Mouse (Mus musculus) heart, embryonic 13.5 days (tissue): ENCODE data around the gene Olfr681. TPM values are rescaled to one million over a fixed set of nuclear protein-coding genes. Genes with fewer than 3 reads are reported as not detected.
"Not testable (repeated sequence)": the region's sequence is repeated elsewhere in the genome, so short reads cannot be mapped to it uniquely, and the experiment has no call there.

Experiments
- ATAC-seq: fragments of 200-750 bp; cut with Nextera tagmentation; 2 replicates; pipeline ENCODE4 v1.8.0; 2017; ENCODE audit warnings: moderate TSS enrichment; ENCODE audit not compliant: insufficient number of reproducible peaks, low FRiP score, low TSS enrichment; ENCODE audit errors: extremely low read depth
- H3K27ac ChIP-seq: fragments of 300-500 bp; sonication (generic); replicated peaks from 2 replicates; pipeline ENCODE4 v1.5.1; 2015; ENCODE audit warnings: moderate library complexity, mild to moderate bottlenecking, inconsistent platforms
- H3K27me3 ChIP-seq: fragments of 300-500 bp; sonication (generic); replicated peaks from 2 replicates; pipeline ENCODE4 v1.6.1; 2015; ENCODE audit warnings: mild to moderate bottlenecking, inconsistent platforms
- H3K36me3 ChIP-seq: fragments of 300-500 bp; sonication (generic); 2 replicates; pipeline ENCODE4 v1.6.1; 2015; ENCODE audit warnings: mild to moderate bottlenecking, inconsistent platforms
- H3K4me1 ChIP-seq: fragments of 300-500 bp; sonication (generic); 2 replicates; pipeline ENCODE4 v1.6.1; 2015; ENCODE audit warnings: inconsistent platforms
- H3K4me2 ChIP-seq: fragments of 300-500 bp; sonication (generic); 2 replicates; pipeline ENCODE4 v1.6.1; 2015; ENCODE audit warnings: inconsistent platforms, mild to moderate bottlenecking, moderate library complexity
- H3K4me3 ChIP-seq: fragments of 300-500 bp; sonication (generic); 2 replicates; pipeline ENCODE4 v1.5.1; 2015; ENCODE audit warnings: moderate library complexity, mild to moderate bottlenecking, inconsistent platforms
- H3K9ac ChIP-seq: fragments of 300-500 bp; sonication (generic); 2 replicates; pipeline ENCODE4 v1.6.1; 2015; ENCODE audit warnings: inconsistent platforms, mild to moderate bottlenecking, moderate library complexity
- H3K9me3 ChIP-seq: fragments of 300-500 bp; sonication (generic); 2 replicates; pipeline ENCODE4 v1.6.1; 2016; ENCODE audit warnings: inconsistent platforms
- WGBS: fragments of 180-500 bp; shearing (Covaris S2); methylation state at CpG from one replicate; pipeline ENCODE4 v1.1.7; 2015; ENCODE audit warnings: mixed read lengths; 5-methylcytosine and 5-hydroxymethylcytosine counted together
- polyA plus RNA-seq: library from polyadenylated mRNA; unstranded; fragments of >200 nt; fragmentation: Nextera tagmentation; extraction: Ambion mirVana; gene quantifications from 2 replicates; pipeline ENCODE4 v1.2.1, GENCODE M21; 2015

Olfr681 gene
- not detected in 2 replicates for polyA plus RNA-seq

DNA sequence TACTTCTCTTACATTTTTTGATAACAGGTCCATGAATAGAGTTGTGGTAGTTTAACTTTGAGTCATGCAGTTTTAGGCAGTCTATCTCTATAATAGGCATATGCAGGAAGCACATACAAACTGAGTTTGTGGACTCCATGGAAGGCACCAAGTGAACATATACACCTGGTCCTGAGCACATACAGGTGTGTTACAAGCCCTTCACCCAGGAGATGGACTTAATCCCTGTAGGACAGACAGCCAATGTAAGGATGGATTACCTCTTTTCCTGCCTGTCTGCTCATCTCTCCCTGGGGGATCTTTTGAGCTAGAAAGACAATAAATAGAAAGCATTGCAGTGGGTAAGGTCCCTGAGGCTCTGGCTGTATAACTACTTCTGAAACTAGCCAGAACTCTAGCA, at the start of gene Olfr681:
Gene Olfr681, plus strand, starts transcription at position 301 of the 400 bp plus-strand sequence.
- no peak within 1 kb of the TSS for H3K4me2 ChIP-seq
- no peaks in the 10 kb centered on the region for H3K27me3 ChIP-seq
- H3K36me3 ChIP-seq = no peaks in the 10 kb centered on the region
- no peak within 1 kb of the TSS for H3K9ac ChIP-seq
- no peak within 1 kb of the TSS for H3K4me3 ChIP-seq
- ATAC-seq = no peak
- H3K9me3 ChIP-seq = no peaks in the 10 kb centered on the region
- no peaks in the 10 kb centered on the region for H3K4me1 ChIP-seq
- no peak within 1 kb of the TSS for H3K27ac ChIP-seq

DNA sequence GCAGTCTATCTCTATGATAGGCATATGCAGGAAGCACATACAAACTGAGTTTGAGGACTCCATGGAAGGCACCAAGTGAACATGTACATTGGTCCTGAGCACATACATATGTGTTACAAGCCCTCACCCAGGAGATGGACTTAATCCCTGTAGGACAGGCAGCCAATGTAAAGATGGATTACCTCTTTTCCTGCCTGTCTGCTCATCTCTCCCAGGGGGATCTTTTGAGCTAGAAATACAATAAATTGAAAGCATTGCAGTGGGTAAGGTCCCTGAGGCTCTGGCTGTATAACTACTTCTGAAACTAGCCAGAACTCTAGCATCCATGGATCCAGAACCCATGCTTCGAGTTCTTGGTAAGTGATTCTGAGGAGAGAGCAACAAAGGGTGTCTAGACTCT, 35.7 kb upstream of the Olfr681 start, which contains the start of gene Olfr679:
Gene Olfr679, plus strand, starts transcription at position 301 of the 400 bp plus-strand sequence.
- ATAC-seq = no peak

GRCm38 (mm10) chr7:105092717-105093116, 23.9 kb upstream of the Olfr681 start, which contains the start of gene Olfr680-ps1:
TSS of gene Olfr680-ps1 (minus strand) at chr7:105092817.
- H3K36me3 ChIP-seq, H3K4me3 ChIP-seq, H3K9me3 ChIP-seq, ATAC-seq, H3K27me3 ChIP-seq, H3K4me1 ChIP-seq, H3K27ac ChIP-seq, H3K4me2 ChIP-seq, H3K9ac ChIP-seq: not testable (repeated sequence)

More for the DNA sequence above, 35.7 kb upstream of the Olfr681 start, which contains the start of gene Olfr679:
- H3K9me3 ChIP-seq = no peaks in the 10 kb centered on the region
- no peak within 1 kb of the TSS for H3K4me3 ChIP-seq
- 51% methylated on average over 1 of the region's 1 CpGs for WGBS
- no peaks in the 10 kb centered on the region for H3K27me3 ChIP-seq
- H3K4me2 ChIP-seq = no peak within 1 kb of the TSS
- H3K4me1 ChIP-seq = no peaks in the 10 kb centered on the region
- H3K27ac ChIP-seq = no peak within 1 kb of the TSS
- no peak within 1 kb of the TSS for H3K9ac ChIP-seq
- H3K36me3 ChIP-seq = no peaks in the 10 kb centered on the region

DNA sequence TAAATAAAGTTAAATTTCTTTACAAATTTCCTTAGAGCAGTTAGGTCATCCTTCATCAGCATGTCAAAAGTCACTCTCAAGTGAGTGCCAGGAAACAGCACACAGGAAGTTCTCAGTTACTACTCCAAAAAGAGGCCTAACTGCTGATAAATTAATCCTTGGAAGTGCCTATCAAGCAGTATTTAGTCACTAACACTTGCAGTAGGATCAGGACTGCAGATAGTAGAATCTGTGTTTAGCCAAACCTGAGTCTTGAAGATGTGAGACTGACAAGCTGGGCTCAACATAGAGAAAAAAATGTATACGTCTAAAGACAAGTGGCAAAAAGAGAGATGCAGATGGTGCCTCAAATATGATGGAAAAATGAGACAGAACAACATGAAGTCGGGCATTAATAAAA, 24.6 kb downstream of the Olfr681 start:
- no peak overlapping the region for H3K4me3 ChIP-seq
- WGBS = 55% methylated on average over 2 of the region's 2 CpGs
- no peaks in the 10 kb centered on the region for H3K36me3 ChIP-seq
- H3K4me1 ChIP-seq = no peaks in the 10 kb centered on the region
- H3K27me3 ChIP-seq = no peaks in the 10 kb centered on the region
- no peak overlapping the region for H3K27ac ChIP-seq
- no peak for ATAC-seq
- no peak overlapping the region for H3K4me2 ChIP-seq
- H3K9me3 ChIP-seq = no peaks in the 10 kb centered on the region
- no peak overlapping the region for H3K9ac ChIP-seq

DNA sequence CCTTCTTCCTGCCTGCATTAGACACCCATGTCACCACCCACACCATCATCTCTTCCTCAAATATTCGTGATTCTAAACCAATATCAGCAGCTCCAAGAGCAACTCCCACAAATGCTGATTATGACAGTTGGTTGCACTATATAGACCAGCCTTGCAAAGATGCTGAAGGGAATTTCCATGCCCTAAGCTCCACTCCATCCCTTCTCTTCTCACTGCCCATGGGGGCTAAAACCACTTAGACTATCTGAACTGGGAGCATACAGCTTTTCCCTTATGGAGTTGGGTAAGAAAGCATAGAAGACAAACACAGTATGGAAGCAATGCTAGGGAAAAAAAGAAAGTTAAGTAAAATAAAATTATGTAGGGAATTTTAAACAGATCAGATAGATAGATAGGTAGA, 30.3 kb downstream of the Olfr681 start, which contains the start of gene Olfr683:
Gene Olfr683, minus strand, starts transcription at position 101 of the 400 bp plus-strand sequence.
- no peaks in the 10 kb centered on the region for H3K36me3 ChIP-seq
- H3K4me3 ChIP-seq = no peak within 1 kb of the TSS
- WGBS = 46% methylated on average over 1 of the region's 1 CpGs
- no peaks in the 10 kb centered on the region for H3K4me1 ChIP-seq
- H3K9me3 ChIP-seq = no peaks in the 10 kb centered on the region
- no peak within 1 kb of the TSS for H3K27ac ChIP-seq
- H3K9ac ChIP-seq = no peak within 1 kb of the TSS
- H3K27me3 ChIP-seq = no peaks in the 10 kb centered on the region
- no peak within 1 kb of the TSS for H3K4me2 ChIP-seq
- no peak for ATAC-seq

DNA sequence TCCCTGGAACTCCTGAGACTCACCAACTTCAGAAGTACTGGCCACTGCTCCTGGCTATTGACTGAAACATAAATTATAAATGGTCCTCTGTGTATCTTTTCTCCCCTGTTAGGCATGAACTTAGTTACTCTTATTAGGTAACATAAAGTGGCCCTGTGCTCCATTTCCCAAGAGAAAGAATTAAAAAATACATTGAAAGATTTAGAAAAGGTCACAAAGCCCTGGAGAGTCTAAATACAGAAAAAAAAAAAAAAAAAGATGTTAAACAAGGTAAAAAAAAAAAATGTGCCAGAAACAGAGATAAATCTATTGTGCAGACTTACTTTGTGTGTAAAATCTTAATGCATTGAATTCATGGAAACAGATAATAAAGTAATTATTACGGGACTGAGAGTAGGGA, 46.9 kb downstream of the Olfr681 start, which contains the start of gene Olfr684:
Gene Olfr684, minus strand, starts transcription at position 101 of the 400 bp plus-strand sequence.
- ATAC-seq = no peak
- Histone ChIP-seq H3K36me3 (no peaks in the 10 kb centered on the region), H3K27ac (no peak within 1 kb of the TSS), H3K4me1 (no peaks in the 10 kb centered on the region), H3K9me3 (no peaks in the 10 kb centered on the region), H3K27me3 (no peaks in the 10 kb centered on the region), H3K4me3 (no peak within 1 kb of the TSS), H3K4me2 (no peak within 1 kb of the TSS), H3K9ac (no peak within 1 kb of the TSS)
- WGBS = 49% methylated on average over 1 of the region's 1 CpGs

- no peak overlapping the region for H3K4me2 ChIP-seq
- no peak overlapping the region for H3K4me3 ChIP-seq
- H3K27ac ChIP-seq = no peak overlapping the region
- no peaks in the 10 kb centered on the region for H3K9me3 ChIP-seq
- no peak overlapping the region for H3K9ac ChIP-seq
- 44% methylated on average over 4 of the region's 4 CpGs for WGBS
- no peaks in the 10 kb centered on the region for H3K4me1 ChIP-seq
- H3K27me3 ChIP-seq = no peaks in the 10 kb centered on the region
- H3K36me3 ChIP-seq = no peaks in the 10 kb centered on the region
- ATAC-seq = no peak
These were observed 54.1 kb downstream of the Olfr681 start for GRCm38 (mm10) chr7:105170773-105171172.

Other genes starting within 250 kb of the Olfr681 start
- not detected in 2 replicates for gene Olfr665, start 238.8 kb upstream of the Olfr681 start, polyA plus RNA-seq
- gene Olfr666, start 220.9 kb upstream of the Olfr681 start, polyA plus RNA-seq = not detected in 2 replicates
- not detected in 2 replicates for gene Olfr667, start 195.4 kb upstream of the Olfr681 start, polyA plus RNA-seq
- gene Olfr668, start 188.8 kb upstream of the Olfr681 start, polyA plus RNA-seq = not detected in 2 replicates
- not detected in 2 replicates for gene Olfr669, start 182.6 kb upstream of the Olfr681 start, polyA plus RNA-seq
- gene Olfr670, start 154.2 kb upstream of the Olfr681 start, polyA plus RNA-seq = not detected in 2 replicates
- gene Olfr671, start 137.7 kb upstream of the Olfr681 start, polyA plus RNA-seq = not detected in 2 replicates
- not detected in 2 replicates for gene Olfr672, start 114.8 kb upstream of the Olfr681 start, polyA plus RNA-seq
- gene Olfr675, start 88.4 kb upstream of the Olfr681 start, polyA plus RNA-seq = not detected in 2 replicates
- not detected in 2 replicates for gene Olfr676, start 84.1 kb upstream of the Olfr681 start, polyA plus RNA-seq
- gene Olfr677, start 65.5 kb upstream of the Olfr681 start, polyA plus RNA-seq = not detected in 2 replicates
- gene Olfr678, start 52.4 kb upstream of the Olfr681 start, polyA plus RNA-seq = not detected in 2 replicates
- not detected in 2 replicates for gene Olfr679, start 35.6 kb upstream of the Olfr681 start, polyA plus RNA-seq
- not detected in 2 replicates for gene Olfr680-ps1, start 24.0 kb upstream of the Olfr681 start, polyA plus RNA-seq
- not detected in 2 replicates for gene Olfr683, start 30.2 kb downstream of the Olfr681 start, polyA plus RNA-seq
- not detected in 2 replicates for gene Olfr684, start 46.8 kb downstream of the Olfr681 start, polyA plus RNA-seq
- gene Olfr685, start 69.2 kb downstream of the Olfr681 start, polyA plus RNA-seq = not detected in 2 replicates
- not detected in 2 replicates for gene Olfr686, start 90.6 kb downstream of the Olfr681 start, polyA plus RNA-seq
- not detected in 2 replicates for gene Olfr688, start 171.3 kb downstream of the Olfr681 start, polyA plus RNA-seq
- not detected in 2 replicates for gene Olfr689, start 194.3 kb downstream of the Olfr681 start, polyA plus RNA-seq
- gene Olfr690, start 217.3 kb downstream of the Olfr681 start, polyA plus RNA-seq = not detected in 2 replicates
- not detected in 2 replicates for gene Olfr691, start 225.4 kb downstream of the Olfr681 start, polyA plus RNA-seq